Mouse (Mus musculus): ENCODE data around the gene Mecom. TPM values are rescaled to one million over a fixed set of nuclear protein-coding genes. Genes with fewer than 3 reads are reported as not detected.

Mecom gene
- polyA plus RNA-seq, 1 experiment from 2014 or later = 7.0 TPM

DNA sequence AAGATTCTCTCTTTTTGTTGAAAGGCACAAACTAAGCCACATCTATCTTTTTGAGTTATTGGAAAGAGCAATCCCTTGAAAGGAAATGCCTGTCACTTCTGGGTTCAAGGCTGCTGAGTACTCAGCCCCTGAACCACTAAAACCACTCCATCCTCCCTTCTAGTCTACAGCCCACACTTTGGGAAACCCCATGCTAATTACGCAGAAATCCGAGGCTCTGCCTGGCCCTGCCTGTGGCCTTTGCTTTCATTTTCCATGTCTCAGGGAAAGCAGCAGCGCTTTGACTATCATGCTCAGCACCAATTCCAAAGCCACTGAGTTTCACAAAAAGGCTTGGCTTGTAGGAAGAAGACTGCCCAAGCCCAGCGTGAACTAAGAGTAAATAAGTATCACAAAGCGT lies 70.8 kb downstream of the Mecom start:
- no peak for ATAC-seq
- 58% methylated on average over 5 of the region's 5 CpGs for WGBS
- H3K9me3 ChIP-seq (ENCODE audit: control insufficient read depth, low read length) = no peaks in the 10 kb centered on the region
- H3K4me1 ChIP-seq (ENCODE audit: control insufficient read depth, insufficient read depth, low read depth, low read length) = no peaks in the 10 kb centered on the region
- no peak overlapping the region for H3K9ac ChIP-seq (ENCODE audit: low read depth, low read length)
- H3K27ac ChIP-seq (ENCODE audit: low read depth, low read length) = no peak overlapping the region
- H3K27me3 ChIP-seq (replicated peaks; ENCODE audit: control insufficient read depth, insufficient read depth, low read length) = no peaks in the 10 kb centered on the region
- no peak overlapping the region for H3K4me3 ChIP-seq (ENCODE audit: low read length)
- H3K4me2 ChIP-seq (ENCODE audit: low read length) = no peak overlapping the region
- no peaks in the 10 kb centered on the region for H3K36me3 ChIP-seq (ENCODE audit: control insufficient read depth, insufficient read depth, low read length)

DNA sequence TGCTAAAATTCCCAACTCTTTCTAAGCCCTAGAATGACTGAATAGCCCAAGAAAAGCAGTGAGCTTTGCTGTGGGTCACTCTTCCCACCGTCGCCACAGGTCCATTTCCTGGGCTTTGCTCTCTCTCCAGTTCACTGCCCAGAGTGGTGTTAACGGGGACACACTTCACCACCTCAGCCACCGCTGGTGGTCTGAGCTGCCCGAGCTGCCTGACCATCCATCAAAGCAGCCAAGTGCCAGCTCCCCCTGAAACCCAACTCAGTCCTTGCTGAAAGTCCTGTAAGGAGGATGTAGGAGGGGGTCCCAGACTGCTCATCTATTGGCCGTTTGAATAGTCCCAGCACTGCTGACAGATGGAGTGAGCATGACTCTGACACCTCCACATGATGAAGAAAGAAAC lies 72.2 kb downstream of the Mecom start:
- no peak for ATAC-seq
- Histone ChIP-seq H3K27me3 (replicated peaks; ENCODE audit: control insufficient read depth, insufficient read depth, low read length) (no peaks in the 10 kb centered on the region), H3K36me3 (ENCODE audit: control insufficient read depth, insufficient read depth, low read length) (no peaks in the 10 kb centered on the region)

DNA sequence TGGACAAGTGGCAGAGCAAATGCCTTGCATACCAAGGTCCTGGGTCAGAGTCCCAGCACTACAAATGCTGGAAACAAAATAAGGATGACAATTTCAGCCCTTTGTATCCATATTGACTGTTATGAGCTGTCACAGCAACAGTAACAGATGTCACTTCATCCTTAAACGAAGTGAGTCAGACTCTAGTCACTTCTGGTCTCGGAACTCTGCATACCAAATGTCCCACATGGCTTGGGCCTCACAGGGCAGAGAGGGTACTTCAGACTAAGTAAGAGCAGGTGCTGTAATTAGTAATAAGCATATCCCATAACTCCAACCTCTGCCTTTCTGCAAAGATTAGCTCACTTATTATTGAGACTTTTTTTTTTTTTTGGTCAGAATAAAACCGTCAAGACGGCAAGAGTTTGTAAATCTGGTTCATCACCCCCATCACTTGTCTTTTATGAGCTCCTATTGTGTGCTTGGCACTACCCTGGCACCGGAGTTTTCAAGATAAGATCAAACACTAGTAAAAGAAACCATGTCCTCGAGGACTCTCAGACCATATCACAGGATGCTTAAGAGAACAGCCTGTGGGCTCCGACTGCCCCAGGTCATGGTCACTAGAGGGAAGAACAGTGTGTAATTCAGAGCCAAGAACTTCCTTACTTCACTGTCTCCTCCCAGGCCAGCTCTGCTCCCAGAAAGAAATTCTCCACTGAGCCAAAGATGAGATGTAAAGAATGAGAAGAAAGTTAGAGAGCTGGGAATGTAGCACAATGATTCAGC lies 79.6 kb downstream of the Mecom start:
- no peaks in the 10 kb centered on the region for H3K9me3 ChIP-seq (ENCODE audit: control insufficient read depth, low read length)
- H3K27ac ChIP-seq (ENCODE audit: low read depth, low read length) = no peak overlapping the region
- no peak overlapping the region for H3K4me2 ChIP-seq (ENCODE audit: low read length)
- no peak overlapping the region for H3K4me3 ChIP-seq (ENCODE audit: low read length)
- no peaks in the 10 kb centered on the region for H3K4me1 ChIP-seq (ENCODE audit: control insufficient read depth, insufficient read depth, low read depth, low read length)
- 76% methylated on average over 7 of the region's 7 CpGs for WGBS
- no peaks in the 10 kb centered on the region for H3K36me3 ChIP-seq (ENCODE audit: control insufficient read depth, insufficient read depth, low read length)
- ATAC-seq = no peak
- H3K9ac ChIP-seq (ENCODE audit: low read depth, low read length) = no peak overlapping the region
- no peaks in the 10 kb centered on the region for H3K27me3 ChIP-seq (replicated peaks; ENCODE audit: control insufficient read depth, insufficient read depth, low read length)

More for the DNA sequence above, 72.2 kb downstream of the Mecom start:
- H3K9ac ChIP-seq (ENCODE audit: low read depth, low read length) = no peak overlapping the region
- no peaks in the 10 kb centered on the region for H3K9me3 ChIP-seq (ENCODE audit: control insufficient read depth, low read length)
- no peak overlapping the region for H3K4me3 ChIP-seq (ENCODE audit: low read length)
- H3K4me1 ChIP-seq (ENCODE audit: control insufficient read depth, insufficient read depth, low read depth, low read length) = no peaks in the 10 kb centered on the region
- 46% methylated on average over 6 of the region's 6 CpGs for WGBS
- H3K27ac ChIP-seq (ENCODE audit: low read depth, low read length) = no peak overlapping the region
- H3K4me2 ChIP-seq (ENCODE audit: low read length) = no peak overlapping the region

DNA sequence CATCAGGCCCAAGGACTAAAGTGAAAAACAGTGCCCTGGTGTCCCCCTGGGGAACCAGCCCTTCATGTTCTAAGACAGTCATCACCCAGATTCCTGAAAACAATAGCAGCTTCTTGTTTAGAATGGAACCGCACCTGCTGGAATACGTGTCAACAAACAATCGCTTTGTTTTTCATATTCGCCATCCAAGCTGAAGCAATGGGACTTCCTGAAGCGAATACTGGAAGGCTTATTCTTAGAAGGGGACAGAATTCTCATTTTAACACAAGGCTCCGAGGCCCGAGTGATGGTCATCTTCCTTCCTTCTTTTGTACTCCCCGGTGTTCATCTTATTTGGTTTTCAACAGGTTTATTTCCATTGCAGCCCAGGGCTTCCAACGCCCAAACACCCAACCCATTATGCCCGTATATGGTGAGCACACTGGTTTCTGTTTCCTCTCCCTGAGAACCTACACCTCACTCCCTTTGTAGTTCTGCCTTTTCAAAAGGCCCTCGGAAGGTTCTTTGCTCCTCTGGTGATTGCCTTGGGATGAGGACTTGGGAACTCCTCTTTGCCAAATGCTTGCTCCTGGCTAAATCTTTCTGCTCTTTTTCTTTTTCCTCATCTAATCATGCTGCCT lies 81.7 kb downstream of the Mecom start:
- H3K27me3 ChIP-seq (replicated peaks; ENCODE audit: control insufficient read depth, insufficient read depth, low read length) = no peaks in the 10 kb centered on the region
- H3K27ac ChIP-seq (ENCODE audit: low read depth, low read length) = no peak overlapping the region
- 57% methylated on average over 11 of the region's 11 CpGs for WGBS

DNA sequence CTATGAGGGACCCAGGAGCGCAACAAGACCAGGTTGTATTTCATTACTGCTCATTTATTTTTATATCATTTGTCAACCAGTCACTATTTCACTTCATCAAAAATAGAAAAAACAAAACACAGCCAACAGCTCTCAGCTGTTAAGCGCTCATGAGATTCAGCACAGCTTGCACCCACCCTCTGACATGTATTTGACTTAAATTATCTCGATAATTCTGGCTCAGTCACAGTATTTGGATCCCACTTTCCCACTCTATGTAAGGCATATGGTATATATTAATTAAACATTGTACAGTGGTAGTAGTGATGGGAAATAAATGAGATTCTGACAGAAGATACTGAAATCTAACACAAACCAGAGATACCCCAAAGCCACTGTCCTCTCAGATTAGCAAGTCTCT lies 83.3 kb downstream of the Mecom start:
- Histone ChIP-seq H3K4me1 (ENCODE audit: control insufficient read depth, insufficient read depth, low read depth, low read length) (no peaks in the 10 kb centered on the region), H3K4me2 (ENCODE audit: low read length) (no peak overlapping the region)

More for the DNA sequence above, 81.7 kb downstream of the Mecom start:
- Histone ChIP-seq H3K9ac (ENCODE audit: low read depth, low read length) (no peak overlapping the region), H3K4me3 (ENCODE audit: low read length) (no peak overlapping the region), H3K9me3 (ENCODE audit: control insufficient read depth, low read length) (no peaks in the 10 kb centered on the region), H3K4me1 (ENCODE audit: control insufficient read depth, insufficient read depth, low read depth, low read length) (no peaks in the 10 kb centered on the region), H3K36me3 (ENCODE audit: control insufficient read depth, insufficient read depth, low read length) (no peaks in the 10 kb centered on the region), H3K4me2 (ENCODE audit: low read length) (no peak overlapping the region)
- no peak for ATAC-seq

DNA sequence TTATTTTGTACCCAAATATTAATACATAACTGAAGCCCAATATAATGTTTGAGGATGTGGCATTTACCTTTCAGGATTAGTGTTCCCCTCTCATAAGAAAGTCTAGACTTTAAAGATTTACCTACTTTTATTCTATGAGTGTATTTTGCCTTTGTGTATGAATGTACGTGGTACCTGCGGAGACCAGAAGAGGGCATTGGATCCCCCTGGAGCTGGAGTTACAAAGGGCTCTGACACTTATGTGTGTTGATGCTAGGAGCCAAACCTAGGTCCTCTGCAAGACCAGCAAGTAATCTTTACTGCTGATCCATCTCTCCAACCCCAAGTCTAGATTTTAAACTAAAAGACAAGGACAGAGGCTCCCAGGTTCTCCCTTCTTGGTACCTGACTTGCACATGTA lies 86.0 kb downstream of the Mecom start:
- Histone ChIP-seq H3K9ac (ENCODE audit: low read depth, low read length) (no peak overlapping the region), H3K9me3 (ENCODE audit: control insufficient read depth, low read length) (no peaks in the 10 kb centered on the region), H3K36me3 (ENCODE audit: control insufficient read depth, insufficient read depth, low read length) (no peaks in the 10 kb centered on the region), H3K4me3 (ENCODE audit: low read length) (no peak overlapping the region), H3K4me1 (ENCODE audit: control insufficient read depth, insufficient read depth, low read depth, low read length) (no peaks in the 10 kb centered on the region), H3K27me3 (replicated peaks; ENCODE audit: control insufficient read depth, insufficient read depth, low read length) (no peaks in the 10 kb centered on the region), H3K27ac (ENCODE audit: low read depth, low read length) (no peak overlapping the region), H3K4me2 (ENCODE audit: low read length) (no peak overlapping the region)
- ATAC-seq = no peak
- 78% methylated on average over 2 of the region's 2 CpGs for WGBS

More for the DNA sequence above, 83.3 kb downstream of the Mecom start:
- H3K9ac ChIP-seq (ENCODE audit: low read depth, low read length) = no peak overlapping the region
- H3K36me3 ChIP-seq (ENCODE audit: control insufficient read depth, insufficient read depth, low read length) = no peaks in the 10 kb centered on the region
- no peak overlapping the region for H3K27ac ChIP-seq (ENCODE audit: low read depth, low read length)
- WGBS = 85% methylated on average over 3 of the region's 3 CpGs
- no peaks in the 10 kb centered on the region for H3K27me3 ChIP-seq (replicated peaks; ENCODE audit: control insufficient read depth, insufficient read depth, low read length)
- H3K4me3 ChIP-seq (ENCODE audit: low read length) = no peak overlapping the region
- ATAC-seq = no peak
- H3K9me3 ChIP-seq (ENCODE audit: control insufficient read depth, low read length) = no peaks in the 10 kb centered on the region

DNA sequence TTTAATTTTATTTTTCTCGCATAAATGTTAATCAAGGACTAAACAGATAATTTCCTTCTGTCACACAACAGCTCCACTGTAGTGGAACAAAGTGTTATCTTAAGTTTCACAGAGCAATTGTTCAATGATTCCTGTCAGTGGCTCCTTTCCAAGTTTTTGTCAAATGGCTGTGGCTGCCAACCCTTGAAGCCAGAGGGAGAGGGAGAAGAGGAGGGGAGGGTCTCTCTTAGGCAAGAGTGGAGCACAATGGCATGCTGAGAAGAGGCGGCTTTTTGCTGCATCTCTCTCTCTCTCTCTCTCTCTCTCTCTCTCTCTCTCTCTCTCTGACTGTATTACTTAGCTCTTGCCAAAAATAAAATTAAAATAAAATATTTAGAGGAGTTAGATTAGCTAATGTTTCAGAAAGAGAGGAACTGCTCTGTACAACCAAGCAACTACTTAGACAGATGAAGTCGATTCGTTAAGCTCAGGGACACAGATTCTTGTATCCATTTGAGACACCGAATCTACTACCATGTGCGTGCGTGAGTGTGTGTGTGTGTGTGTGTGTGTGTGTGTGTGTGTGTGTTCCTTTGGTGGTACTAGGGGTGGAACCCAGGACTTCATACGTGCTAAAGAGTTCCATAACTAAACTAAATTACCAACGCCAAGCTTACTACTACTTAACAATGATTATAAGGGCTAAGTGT lies 86.8 kb downstream of the Mecom start:
- no peak overlapping the region for H3K27ac ChIP-seq (ENCODE audit: low read depth, low read length)
- no peaks in the 10 kb centered on the region for H3K36me3 ChIP-seq (ENCODE audit: control insufficient read depth, insufficient read depth, low read length)
- 60% methylated on average over 9 of the region's 9 CpGs for WGBS
- no peaks in the 10 kb centered on the region for H3K27me3 ChIP-seq (replicated peaks; ENCODE audit: control insufficient read depth, insufficient read depth, low read length)
- H3K4me3 ChIP-seq (ENCODE audit: low read length) = no peak overlapping the region
- ATAC-seq = peak; percentile 77; the same call in 1 of the 2 replicates
- no peak overlapping the region for H3K9ac ChIP-seq (ENCODE audit: low read depth, low read length)
- H3K9me3 ChIP-seq (ENCODE audit: control insufficient read depth, low read length) = no peaks in the 10 kb centered on the region
- no peak overlapping the region for H3K4me2 ChIP-seq (ENCODE audit: low read length)
- H3K4me1 ChIP-seq (ENCODE audit: control insufficient read depth, insufficient read depth, low read depth, low read length) = no peaks in the 10 kb centered on the region

DNA sequence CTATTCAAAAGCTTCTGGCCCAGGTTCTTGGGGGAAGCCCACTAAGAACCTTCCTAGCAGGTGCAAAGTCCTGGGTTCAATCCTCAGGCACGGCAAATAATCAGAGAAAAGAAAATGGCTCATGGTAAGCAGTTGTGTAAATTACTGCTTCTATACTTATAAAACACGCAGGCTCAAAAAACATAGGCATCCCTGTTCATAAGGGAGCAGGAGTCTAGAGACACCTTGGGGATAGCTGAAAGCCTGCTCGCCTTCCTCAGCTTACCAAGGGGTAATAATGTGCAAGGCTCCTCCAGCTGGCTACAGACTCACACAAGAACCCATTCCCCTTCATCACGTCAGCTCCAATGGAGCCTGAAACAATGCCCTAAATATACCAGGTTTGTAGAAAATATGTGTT lies 88.2 kb downstream of the Mecom start:
- H3K9ac ChIP-seq (ENCODE audit: low read depth, low read length) = no peak overlapping the region
- no peak overlapping the region for H3K27ac ChIP-seq (ENCODE audit: low read depth, low read length)
- H3K9me3 ChIP-seq (ENCODE audit: control insufficient read depth, low read length) = no peaks in the 10 kb centered on the region
- H3K4me1 ChIP-seq (ENCODE audit: control insufficient read depth, insufficient read depth, low read depth, low read length) = no peaks in the 10 kb centered on the region
- no peak for ATAC-seq
- H3K4me2 ChIP-seq (ENCODE audit: low read length) = no peak overlapping the region
- WGBS = 91% methylated on average over 4 of the region's 4 CpGs
- no peak overlapping the region for H3K4me3 ChIP-seq (ENCODE audit: low read length)
- H3K27me3 ChIP-seq (replicated peaks; ENCODE audit: control insufficient read depth, insufficient read depth, low read length) = no peaks in the 10 kb centered on the region
- no peaks in the 10 kb centered on the region for H3K36me3 ChIP-seq (ENCODE audit: control insufficient read depth, insufficient read depth, low read length)

DNA sequence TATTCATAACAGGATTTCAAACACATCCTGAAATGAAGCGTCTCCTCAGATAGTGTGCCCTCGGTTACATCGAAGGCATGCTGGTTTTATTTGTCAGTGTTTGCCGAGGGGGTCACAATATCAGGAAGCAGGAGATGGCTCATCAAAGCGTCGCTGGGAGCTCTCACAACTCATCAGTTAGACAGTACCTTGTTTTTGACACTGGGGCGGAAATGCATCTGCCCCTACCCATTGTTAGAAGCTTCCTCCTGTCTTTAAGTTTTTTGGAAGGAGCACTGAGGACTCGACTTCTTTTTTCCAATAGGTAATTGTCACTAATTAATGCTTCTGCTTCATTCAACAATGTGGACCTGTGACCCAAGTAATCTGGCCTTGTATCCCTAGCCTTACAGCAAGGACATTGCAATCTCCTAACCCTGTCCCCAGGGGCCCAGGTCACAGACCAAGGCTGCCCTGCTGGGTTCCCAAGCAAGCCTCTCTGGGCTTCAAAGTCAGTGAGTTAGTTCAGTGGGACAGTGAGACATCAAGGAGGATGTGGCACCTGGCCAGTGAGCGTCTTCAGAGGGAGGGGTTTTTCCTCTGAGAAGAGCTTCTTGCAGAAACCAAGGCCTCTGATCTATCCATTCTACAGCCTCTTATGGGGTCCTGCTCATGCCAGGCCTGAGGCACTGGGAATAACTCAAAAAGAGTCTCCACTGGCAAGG lies 89.7 kb downstream of the Mecom start:
- Histone ChIP-seq H3K4me3 (ENCODE audit: low read length) (no peak overlapping the region), H3K4me2 (ENCODE audit: low read length) (no peak overlapping the region), H3K4me1 (ENCODE audit: control insufficient read depth, insufficient read depth, low read depth, low read length) (peaks cover 4% of the 10 kb centered on the region; the same call in 1 of the 2 replicates), H3K9ac (ENCODE audit: low read depth, low read length) (no peak overlapping the region), H3K27ac (ENCODE audit: low read depth, low read length) (no peak overlapping the region), H3K27me3 (replicated peaks; ENCODE audit: control insufficient read depth, insufficient read depth, low read length) (no peaks in the 10 kb centered on the region), H3K36me3 (ENCODE audit: control insufficient read depth, insufficient read depth, low read length) (no peaks in the 10 kb centered on the region), H3K9me3 (ENCODE audit: control insufficient read depth, low read length) (no peaks in the 10 kb centered on the region)
- ATAC-seq = no peak
- WGBS = 58% methylated on average over 9 of the region's 9 CpGs
